Mouse (Mus musculus): ENCODE measurements around the gene Alkbh6.

- TF ChIP-seq CTCF (IDR thresholded peaks at IDR 0.05; ENCODE audit: low read depth, low read length), result no peak
- peak; percentile 92 for TF ChIP-seq POLR2A (IDR thresholded peaks at IDR 0.05; ENCODE audit: extremely low read depth, insufficient read depth, low read length)
These were observed 13.8 kb downstream of the Alkbh6 start for GRCm38 (mm10) chr7:30322285-30322667.
